Mouse (Mus musculus) hindbrain, postnatal 0 days (tissue): Measurements from ENCODE around the gene Metap1d. TPM values are rescaled to one million over a fixed set of nuclear protein-coding genes. Genes with fewer than 3 reads are reported as not detected.

ENCODE experiments used
- ATAC-seq: fragments of 200-750 bp; cut with Nextera tagmentation; 2 replicates; pipeline ENCODE4 v1.8.0; 2017; ENCODE audit warnings: mild to moderate bottlenecking, moderate TSS enrichment, moderate library complexity
- DNase-seq: peaks from one replicate; pipeline ENCODE4 v3.0.0-alpha.2; 2015; ENCODE audit warnings: low spot score
- H3K27ac ChIP-seq: fragments of 300-500 bp; sonication (generic); 2 replicates; pipeline ENCODE4 v1.5.1; 2014; ENCODE audit warnings: mild to moderate bottlenecking
- H3K27me3 ChIP-seq: fragments of 300-500 bp; sonication (generic); 2 replicates; pipeline ENCODE4 v1.6.1; 2014; ENCODE audit warnings: low read length, mixed read lengths; ENCODE audit not compliant: insufficient read depth
- H3K36me3 ChIP-seq: fragments of 300-500 bp; sonication (generic); 2 replicates; pipeline ENCODE4 v1.6.1; 2014; ENCODE audit warnings: low read length, mixed read lengths; ENCODE audit not compliant: insufficient read depth
- H3K4me1 ChIP-seq: fragments of 300-500 bp; sonication (generic); 2 replicates; pipeline ENCODE4 v1.6.1; 2014; ENCODE audit warnings: antibody characterized with exemption, low read length, mixed read lengths; ENCODE audit not compliant: insufficient read depth
- H3K4me2 ChIP-seq: fragments of 300-500 bp; sonication (generic); 2 replicates; pipeline ENCODE4 v1.6.1; 2014; ENCODE audit warnings: low read depth, mild to moderate bottlenecking, low read length, moderate library complexity, mixed read lengths
- H3K4me3 ChIP-seq: fragments of 300-500 bp; sonication (generic); 2 replicates; pipeline ENCODE4 v1.5.1; 2014; ENCODE audit warnings: low read length
- H3K9ac ChIP-seq: fragments of 300-500 bp; sonication (generic); replicated peaks from 2 replicates; pipeline ENCODE4 v1.6.1; 2014; ENCODE audit warnings: mild to moderate bottlenecking, low read length, moderate library complexity, mixed read lengths
- H3K9me3 ChIP-seq: fragments of 300-500 bp; sonication (generic); 2 replicates; pipeline ENCODE4 v1.6.1; 2016; ENCODE audit warnings: low read length, mixed read lengths
- CTCF ChIP-seq: IDR thresholded peaks from 2 replicates; pipeline ENCODE4 v1.5.1; 2016; ENCODE audit warnings: antibody characterized with exemption, control low read depth, low read depth
- WGBS: fragments of 180-500 bp; shearing (Covaris S2); extraction: QIAGEN DNeasy Blood & Tissue Kit; methylation state at CpG from one replicate; pipeline ENCODE4 v1.1.7; 2014; 5-methylcytosine and 5-hydroxymethylcytosine counted together
- polyA plus RNA-seq: library from polyadenylated mRNA; unstranded; fragments of >200 nt; fragmentation: Nextera tagmentation; extraction: Ambion mirVana; gene quantifications from 2 replicates; pipeline ENCODE4 v1.2.1, GENCODE M21; 2015
- total RNA-seq: library from RNA; depleted of rRNA; stranded (reverse); fragments of >200 nt; gene quantifications from 2 replicates; pipeline ENCODE4 v1.2.3, GENCODE M21; 2014; rRNA removed

Gene Metap1d
- total RNA-seq, result 12.0 and 14.4 TPM in 2 replicates
- polyA plus RNA-seq, result 26.2 and 29.1 TPM in 2 replicates

GRCm38 (mm10) chr2:71453161-71453916 is at the start of gene Metap1d:
Metap1d (plus strand) TSS chr2:71453276.
- Histone ChIP-seq H3K4me3 (peak within 1 kb of the TSS; percentile 66), H3K27ac (peak within 1 kb of the TSS; percentile 65; the same call in 1 of the 2 replicates), H3K4me2 (peak within 1 kb of the TSS; percentile 81), H3K4me1 (no peaks in the 10 kb centered on the region), H3K36me3 (no peaks in the 10 kb centered on the region), H3K9me3 (no peaks in the 10 kb centered on the region), H3K27me3 (no peaks in the 10 kb centered on the region), H3K9ac (peak within 1 kb of the TSS; percentile 47)
- WGBS, result under 1% methylated on average over 61 of the region's 61 CpGs
- TF ChIP-seq CTCF, result peak; percentile 22; the same call in 1 of the 2 replicates
- DNase-seq, result peak; percentile 98
- peak; percentile 98 for ATAC-seq

- ATAC-seq (no peak), DNase-seq (no peak)
- no peak overlapping the region for H3K4me2 ChIP-seq
- no peak overlapping the region for H3K4me3 ChIP-seq
- H3K9me3 ChIP-seq, result no peaks in the 10 kb centered on the region
- no peak overlapping the region for H3K9ac ChIP-seq
- H3K4me1 ChIP-seq, result no peaks in the 10 kb centered on the region
- H3K27ac ChIP-seq, result no peak overlapping the region
- H3K36me3 ChIP-seq, result no peaks in the 10 kb centered on the region
- no peaks in the 10 kb centered on the region for H3K27me3 ChIP-seq
- 94% methylated on average over 1 of the region's 1 CpGs for WGBS
- TF ChIP-seq CTCF, result no peak
Measured at GRCm38 (mm10) chr2:71405613-71406012, 47.5 kb upstream of the Metap1d start.

- Histone ChIP-seq H3K4me2 (no peak overlapping the region), H3K4me1 (no peaks in the 10 kb centered on the region), H3K27me3 (no peaks in the 10 kb centered on the region), H3K4me3 (no peak overlapping the region), H3K36me3 (no peaks in the 10 kb centered on the region), H3K9me3 (no peaks in the 10 kb centered on the region), H3K9ac (no peak overlapping the region), H3K27ac (no peak overlapping the region)
- 43% methylated on average over 3 of the region's 3 CpGs for WGBS
- ATAC-seq (no peak), DNase-seq (no peak)
- no peak for TF ChIP-seq CTCF
Measured at GRCm38 (mm10) chr2:71418760-71419280, 34.3 kb upstream of the Metap1d start.

GRCm38 (mm10) chr2:71419408-71419807 is 33.7 kb upstream of the Metap1d start:
- no peak for DNase-seq

GRCm38 (mm10) chr2:71420895-71421425 is 32.1 kb upstream of the Metap1d start:
- Histone ChIP-seq H3K27ac (no peak overlapping the region), H3K9ac (no peak overlapping the region), H3K36me3 (no peaks in the 10 kb centered on the region), H3K9me3 (no peaks in the 10 kb centered on the region), H3K4me2 (no peak overlapping the region), H3K27me3 (no peaks in the 10 kb centered on the region), H3K4me1 (no peaks in the 10 kb centered on the region), H3K4me3 (no peak overlapping the region)
- ATAC-seq, result no peak
- no peak for TF ChIP-seq CTCF
- WGBS, result 84% methylated on average over 9 of the region's 9 CpGs
- DNase-seq, result no peak

More at GRCm38 (mm10) chr2:71419408-71419807, 33.7 kb upstream of the Metap1d start:
- Histone ChIP-seq H3K4me2 (no peak overlapping the region), H3K27me3 (no peaks in the 10 kb centered on the region), H3K9me3 (no peaks in the 10 kb centered on the region), H3K27ac (no peak overlapping the region), H3K36me3 (no peaks in the 10 kb centered on the region), H3K4me1 (no peaks in the 10 kb centered on the region), H3K4me3 (no peak overlapping the region), H3K9ac (no peak overlapping the region)
- no peak for TF ChIP-seq CTCF
- 83% methylated on average over 3 of the region's 3 CpGs for WGBS
- no peak for ATAC-seq

- no peak overlapping the region for H3K4me2 ChIP-seq
- no peaks in the 10 kb centered on the region for H3K9me3 ChIP-seq
- ATAC-seq, result no peak
- H3K9ac ChIP-seq, result no peak overlapping the region
- H3K27me3 ChIP-seq, result no peaks in the 10 kb centered on the region
- no peak overlapping the region for H3K27ac ChIP-seq
- 85% methylated on average over 4 of the region's 4 CpGs for WGBS
- DNase-seq, result no peak
- H3K4me1 ChIP-seq, result no peaks in the 10 kb centered on the region
- H3K4me3 ChIP-seq, result no peak overlapping the region
- no peaks in the 10 kb centered on the region for H3K36me3 ChIP-seq
- TF ChIP-seq CTCF, result no peak
Measured at GRCm38 (mm10) chr2:71424545-71424944, 28.5 kb upstream of the Metap1d start.
